Mouse (Mus musculus): ENCODE measurements at regions not wholly inside any gene's neighbourhood (a gene's known extent, or its start where the extent isn't known, plus 50 kb on each side); places are given as distances from the start of the nearest gene placed in this dataset.

DNA sequence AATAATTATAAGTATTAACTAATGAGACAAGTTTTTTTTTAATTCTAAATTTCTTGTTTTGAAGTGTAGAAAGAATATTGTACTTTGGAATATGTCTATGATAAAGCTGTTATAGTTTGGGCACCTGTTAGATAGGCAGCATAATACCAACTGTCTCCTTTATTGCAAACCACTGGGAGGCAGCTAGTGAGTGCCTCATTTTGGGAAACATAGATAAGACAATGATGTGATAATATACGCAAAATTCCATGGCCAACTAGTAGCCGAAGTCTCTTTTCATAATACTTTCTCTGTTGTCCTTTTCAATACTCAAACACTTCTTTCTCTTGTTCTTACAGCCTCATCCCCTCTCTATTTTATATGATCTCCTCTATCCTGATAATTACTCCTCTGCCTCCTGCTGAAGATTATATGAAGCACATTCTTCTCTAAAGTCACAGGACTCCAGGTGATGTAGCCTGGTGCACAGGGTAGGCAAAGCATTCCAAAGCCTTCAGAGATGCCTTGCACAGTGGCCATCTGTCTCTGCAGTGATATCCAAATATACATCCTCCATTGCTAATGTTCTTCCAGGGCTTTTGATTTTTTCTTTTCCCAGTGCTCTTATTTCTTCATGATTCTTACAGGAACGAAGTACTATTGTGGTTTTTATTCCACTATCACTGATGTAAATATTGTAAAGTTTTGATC, 259.9 kb downstream of the Pdha2 start:
- no peak overlapping the region; the same call in 1 of the 2 replicates for H3K27ac ChIP-seq (ENCODE audit: control insufficient read depth, low read depth, low read length)
- H3K36me3 ChIP-seq (ENCODE audit: control insufficient read depth in 1 of 2, insufficient read depth in 2 of 2, low read length in 2 of 2): peaks cover 0 to 28% of the 10 kb centered on the region in 2 experiments; a peak in 2 of 4 replicates
- H3K9me3 ChIP-seq (replicated peaks; ENCODE audit: insufficient read depth, low read length): no peaks in the 10 kb centered on the region
- no peak for DNase-seq (ENCODE audit: low read depth, low spot score)
- TF ChIP-seq EP300 (IDR thresholded peaks at IDR 0.05; ENCODE audit: low read depth in 1 of 2, low read length in 2 of 2) (peak; percentile 51 to 61; a peak in 3 of 4 replicates), HCFC1 (IDR thresholded peaks at IDR 0.05; ENCODE audit: low read depth, low read length) (no peak), TBP (IDR thresholded peaks at IDR 0.05; ENCODE audit: low read depth, low read length) (no peak), ETS1 (IDR thresholded peaks at IDR 0.05; ENCODE audit: low read depth, low read length) (0 out of 2 replicates have a peak, but pooled peaks have one; percentile 23), GATA1 (IDR thresholded peaks at IDR 0.05; ENCODE audit: low read depth, low read length) (peak; percentile 57), SMC3 (IDR thresholded peaks at IDR 0.05; ENCODE audit: low read depth, low read length) (peak; percentile 11; the same call in 1 of the 2 replicates), NRF1 (IDR thresholded peaks at IDR 0.05; ENCODE audit: insufficient read depth, low read depth, low read length, poor library complexity, severe bottlenecking) (no peak), MXI1 (IDR thresholded peaks at IDR 0.05; ENCODE audit: low read depth, low read length) (no peak), TAL1 (IDR thresholded peaks at IDR 0.05; ENCODE audit: low read length) (no peak)
- no peak overlapping the region for H3K9ac ChIP-seq (ENCODE audit: control insufficient read depth, low read depth, low read length, poor library complexity, severe bottlenecking)
- peaks cover 17 to 22% of the 10 kb centered on the region in 2 experiments for H3K4me1 ChIP-seq (ENCODE audit: control insufficient read depth in 1 of 2, insufficient read depth in 2 of 2, low read length in 2 of 2)
- no peak overlapping the region for H3K4me3 ChIP-seq (ENCODE audit: control insufficient read depth in 1 of 2, insufficient read depth in 1 of 2, low read depth in 2 of 2, low read length in 2 of 2)
- H3K79me2 ChIP-seq (ENCODE audit: control insufficient read depth, insufficient read depth, low read length, poor library complexity): no peaks in the 10 kb centered on the region
- H3K27me3 ChIP-seq (ENCODE audit: control insufficient read depth in 1 of 2, insufficient read depth in 2 of 2, low read length in 2 of 2): no peaks in the 10 kb centered on the region

DNA sequence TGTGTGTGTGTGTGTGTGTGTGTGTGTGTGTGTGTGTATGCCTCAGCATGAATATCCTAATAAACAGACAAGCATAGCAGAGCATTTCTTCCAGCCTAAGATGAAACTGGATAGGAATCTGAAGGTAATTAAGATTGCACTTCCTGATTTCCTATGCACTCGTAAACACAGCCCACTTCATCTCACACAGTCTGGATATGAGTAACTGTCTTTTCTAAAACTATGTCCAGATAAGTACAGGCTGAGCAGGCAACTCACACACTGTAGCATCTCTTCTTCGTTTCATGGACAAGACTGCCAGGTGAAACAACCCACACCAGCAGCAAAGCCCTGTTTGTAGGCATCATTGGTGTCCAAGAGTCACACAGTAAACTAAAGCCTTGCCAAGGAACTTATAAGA, 261.1 kb downstream of the Pdha2 start:
- Histone ChIP-seq H3K36me3 (ENCODE audit: control insufficient read depth in 1 of 2, insufficient read depth in 2 of 2, low read length in 2 of 2) (peaks cover 0 to 28% of the 10 kb centered on the region in 2 experiments; a peak in 2 of 4 replicates), H3K27ac (ENCODE audit: control insufficient read depth, low read depth, low read length) (peak overlapping the region; percentile 78), H3K4me3 (ENCODE audit: control insufficient read depth in 1 of 2, insufficient read depth in 1 of 2, low read depth in 2 of 2, low read length in 2 of 2) (peak overlapping the region; percentile 13 to 23; a peak in 2 of 4 replicates), H3K4me1 (ENCODE audit: control insufficient read depth in 1 of 2, insufficient read depth in 2 of 2, low read length in 2 of 2) (peaks cover 17 to 22% of the 10 kb centered on the region in 2 experiments), H3K9ac (ENCODE audit: control insufficient read depth, low read depth, low read length, poor library complexity, severe bottlenecking) (peak overlapping the region; percentile 31), H3K27me3 (ENCODE audit: control insufficient read depth in 1 of 2, insufficient read depth in 2 of 2, low read length in 2 of 2) (no peaks in the 10 kb centered on the region), H3K9me3 (replicated peaks; ENCODE audit: insufficient read depth, low read length) (no peaks in the 10 kb centered on the region), H3K79me2 (ENCODE audit: control insufficient read depth, insufficient read depth, low read length, poor library complexity) (no peaks in the 10 kb centered on the region)
- TF ChIP-seq ETS1 (IDR thresholded peaks at IDR 0.05; ENCODE audit: low read depth, low read length): peak; percentile 32
- peak; percentile 55; the same call in 1 of the 2 replicates for TF ChIP-seq RCOR1 (IDR thresholded peaks at IDR 0.05; ENCODE audit: low read depth, low read length)
- TF ChIP-seq NELFE (IDR thresholded peaks at IDR 0.05; ENCODE audit: low read depth, low read length): 0 out of 2 replicates have a peak, but pooled peaks have one; percentile 18
- TF ChIP-seq EP300 (IDR thresholded peaks at IDR 0.05; ENCODE audit: low read depth in 1 of 2, low read length in 2 of 2): peak; percentile 60 to 72; a peak in 3 of 4 replicates
- 0 out of 2 replicates have a peak, but pooled peaks have one; percentile 40 for TF ChIP-seq TBP (IDR thresholded peaks at IDR 0.05; ENCODE audit: low read depth, low read length)
- 0 out of 2 replicates have a peak, but pooled peaks have one; percentile 22 for TF ChIP-seq MAFK (IDR thresholded peaks at IDR 0.05; ENCODE audit: borderline replicate concordance, low read depth, low read length)
- peak; percentile 38 for TF ChIP-seq TCF12 (IDR thresholded peaks at IDR 0.05; ENCODE audit: low read depth, low read length)
- TF ChIP-seq POLR2A (IDR thresholded peaks at IDR 0.05; ENCODE audit: control insufficient read depth in 1 of 2, insufficient read depth in 1 of 2, low read depth in 1 of 2, low read length in 2 of 2, poor library complexity in 1 of 2): no peak
- no peak for TF ChIP-seq CHD2 (IDR thresholded peaks at IDR 0.05; ENCODE audit: low read length)
- TF ChIP-seq HCFC1 (IDR thresholded peaks at IDR 0.05; ENCODE audit: low read depth, low read length): 0 out of 2 replicates have a peak, but pooled peaks have one; percentile 24
- TF ChIP-seq GATA1 (IDR thresholded peaks at IDR 0.05; ENCODE audit: low read depth, low read length): peak; percentile 56
- peak; percentile 9; the same call in 1 of the 2 replicates for TF ChIP-seq SIN3A (IDR thresholded peaks at IDR 0.05; ENCODE audit: low read length)
- TF ChIP-seq MYB (IDR thresholded peaks at IDR 0.05; ENCODE audit: low read depth, low read length): peak; percentile 40; the same call in 1 of the 2 replicates
- TF ChIP-seq NRF1 (IDR thresholded peaks at IDR 0.05; ENCODE audit: insufficient read depth, low read depth, low read length, poor library complexity, severe bottlenecking): no peak
- DNase-seq (ENCODE audit: low read depth, low spot score): peak; percentile 70

All from MEL (cell line).